Mouse (Mus musculus): ENCODE measurements at regions not wholly inside any gene's neighbourhood (a gene's known extent, or its start where the extent isn't known, plus 50 kb on each side); places are given as distances from the start of the nearest gene placed in this dataset.

DNA sequence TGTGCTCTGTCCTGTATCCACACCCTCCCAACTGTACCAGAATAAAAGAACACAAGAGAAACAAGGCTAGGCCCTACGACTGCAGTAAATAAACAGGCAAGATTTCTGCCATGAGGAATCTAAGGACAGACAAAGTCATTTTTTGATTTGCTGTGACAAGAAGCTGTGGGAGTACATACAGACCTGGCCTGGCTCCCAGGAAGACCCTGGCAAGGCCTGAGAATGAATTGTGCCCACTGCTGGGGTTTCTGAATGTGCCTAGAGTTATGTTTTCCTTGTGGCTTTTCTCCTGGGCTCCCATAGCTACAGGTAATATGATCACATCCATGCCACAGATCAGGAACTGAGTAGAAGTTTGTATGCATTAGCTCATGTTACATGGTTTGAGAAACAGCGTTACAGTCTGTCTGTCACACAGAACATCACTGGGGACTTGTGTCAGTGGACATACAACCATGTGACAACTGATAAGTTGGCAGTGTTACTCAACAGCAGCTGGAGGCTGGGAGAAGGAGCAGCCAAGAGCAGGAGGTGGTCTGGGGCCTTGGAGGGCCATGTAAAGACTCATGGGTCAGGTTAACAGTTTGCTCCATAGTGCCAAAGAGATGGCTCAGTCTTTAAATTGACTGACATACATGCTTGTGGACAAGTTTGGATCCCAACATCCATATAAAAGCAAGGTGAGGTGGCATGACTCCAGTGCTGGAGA lies 285.6 kb upstream of the Eif4g2 start:
- TF ChIP-seq POLR2A (IDR thresholded peaks at IDR 0.05; ENCODE audit: insufficient read depth, low read depth, low read length) (no peak), CTCF (IDR thresholded peaks at IDR 0.05) (no peak)
